Mouse (Mus musculus) CH12.LX (cell line): Measurements from ENCODE around the gene Atf1.

ENCODE experiments used
- CTCF ChIP-seq, 2 experiments: IDR thresholded peaks in 1 of 2; conservative IDR thresholded peaks in 1 of 2; 2 replicates each; pipeline ENCODE4 v1.5.1; 2011 to 2012; ENCODE audit warnings: low read depth in 2 of 2, low read length in 2 of 2, improper control_type of control experiment in 1 of 2, inconsistent platforms in 1 of 2, mild to moderate bottlenecking in 1 of 2, moderate library complexity in 1 of 2
- NRF1 ChIP-seq: IDR thresholded peaks from 2 replicates; pipeline ENCODE4 v1.6.1; 2014; ENCODE audit warnings: low read depth, mild to moderate bottlenecking, inconsistent platforms, low read length, improper control_type of control experiment, moderate library complexity
- POLR2A ChIP-seq: IDR thresholded peaks from 2 replicates; pipeline ENCODE4 v1.6.1; 2011; ENCODE audit warnings: low read depth, mild to moderate bottlenecking, improper control_type of control experiment, low read length
- RAD21 ChIP-seq: IDR thresholded peaks from 2 replicates; pipeline ENCODE4 v1.6.1; 2011; ENCODE audit warnings: low read depth, mild to moderate bottlenecking, low read length, improper control_type of control experiment, moderate library complexity
- TCF12 ChIP-seq: IDR thresholded peaks from 2 replicates; pipeline ENCODE4 v1.6.1; 2014; ENCODE audit warnings: low read depth, mild to moderate bottlenecking, inconsistent platforms, low read length, improper control_type of control experiment

DNA sequence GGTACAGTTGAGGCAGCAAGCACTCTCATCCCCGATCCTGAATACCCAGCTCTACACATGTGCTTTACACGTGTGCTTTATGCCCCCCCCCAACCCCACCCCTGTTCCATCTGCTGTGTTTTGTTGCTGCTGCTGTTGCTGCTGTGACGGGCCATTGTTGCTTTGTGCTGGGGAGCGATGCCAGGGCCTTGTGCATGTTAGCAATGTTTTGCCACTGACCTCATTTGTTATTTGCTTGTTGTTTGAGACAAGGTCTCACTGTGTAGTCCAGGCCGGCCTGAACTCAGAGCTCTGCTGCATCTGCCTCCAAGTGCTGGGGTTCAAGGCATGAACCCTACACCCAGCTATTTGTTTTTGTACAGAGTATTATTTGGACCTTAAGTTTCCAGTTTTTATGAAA, 63.2 kb downstream of the Atf1 start:
- TF ChIP-seq CTCF (conservative IDR thresholded peaks at IDR 0.05 in 1 of 2, IDR thresholded peaks at IDR 0.05 in 1 of 2; ENCODE audit: low read depth in 2 of 2, low read length in 2 of 2), result no peak
- no peak for TF ChIP-seq POLR2A
- no peak for TF ChIP-seq TCF12
- no peak for TF ChIP-seq NRF1
- TF ChIP-seq RAD21, result no peak
